10 mouse cellular contexts compared by ENCODE assay signal in the genomic region with DNA sequence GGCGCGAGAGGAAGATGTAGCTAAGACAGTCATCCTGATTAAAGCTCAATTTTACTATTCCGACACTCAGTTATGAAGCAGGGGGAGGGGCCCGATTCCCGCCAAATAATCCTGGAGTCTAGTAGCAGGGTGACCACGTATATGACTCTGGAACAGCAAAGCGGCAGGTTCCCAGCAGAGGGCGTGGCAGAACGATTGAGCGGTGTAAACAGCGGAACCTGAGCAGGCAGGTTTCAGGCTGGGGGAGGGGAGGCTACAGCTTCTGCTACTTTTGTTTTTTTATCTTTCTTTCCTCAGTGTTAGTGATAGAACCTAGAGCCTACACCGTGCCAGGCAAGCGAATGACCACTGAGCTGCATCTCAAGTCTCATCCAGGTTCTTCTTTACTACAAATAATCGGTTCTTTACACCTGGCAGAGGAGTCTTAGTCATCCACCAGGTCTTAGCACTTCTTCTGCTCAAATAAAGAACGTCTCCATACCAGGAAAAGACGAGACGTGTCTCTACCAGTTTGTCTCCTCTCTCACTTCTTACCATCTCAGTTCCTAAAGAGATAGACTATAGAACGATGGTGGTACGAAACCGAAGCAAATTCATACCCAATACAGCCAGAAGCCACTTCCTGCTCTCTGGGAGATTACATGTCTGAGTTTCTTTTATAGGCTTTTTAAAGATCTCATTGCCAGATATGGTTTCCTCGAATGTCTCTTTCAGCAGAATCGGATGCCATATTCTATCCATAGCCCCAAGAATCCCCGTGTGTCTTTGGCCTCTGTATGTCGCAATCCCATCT.
DNase-seq lines count a peak whose midpoint lies in the region; ATAC-seq and TF ChIP-seq lines count a peak whose summit lies in the region.
"Had no signal": no experiment of that assay in that cellular context is flagged by ENCODE, and none has a peak within 500 bp of the region (broad histone marks: within the 10 kb centered on the region; RNA-seq: fewer than 3 reads in every experiment).

No protein-coding gene starts in this region.

- H3K36me3 ChIP-seq in kidney, postnatal 0 days (ENCODE audit: insufficient read depth, low read length): no peaks in the 10 kb centered on the region
- no peaks in the 10 kb centered on the region for H3K36me3 ChIP-seq in midbrain, embryonic 16.5 days (ENCODE audit: control insufficient read depth, insufficient read depth, low read length)
- no peaks in the 10 kb centered on the region for H3K36me3 ChIP-seq in forebrain, embryonic 15.5 days
- H3K36me3 ChIP-seq: embryonic facial prominence, embryonic 13.5 days; lung, embryonic 15.5 days had no signal

- H3K27me3 ChIP-seq in kidney, postnatal 0 days (ENCODE audit: insufficient read depth, low read length): no peaks in the 10 kb centered on the region
- H3K27me3 ChIP-seq in midbrain, embryonic 16.5 days (ENCODE audit: control insufficient read depth, insufficient read depth, low read depth, low read length): no peaks in the 10 kb centered on the region
- no peaks in the 10 kb centered on the region for H3K27me3 ChIP-seq in forebrain, embryonic 15.5 days
- H3K27me3 ChIP-seq: embryonic facial prominence, embryonic 13.5 days; lung, embryonic 15.5 days had no signal

- no peaks in the 10 kb centered on the region for H3K4me1 ChIP-seq in kidney, postnatal 0 days (replicated peaks; ENCODE audit: insufficient read depth, low read length)
- no peaks in the 10 kb centered on the region for H3K4me1 ChIP-seq in midbrain, embryonic 16.5 days (ENCODE audit: control insufficient read depth, insufficient read depth, low read length)
- peaks cover 6% of the 10 kb centered on the region; the same call in 1 of the 2 replicates for H3K4me1 ChIP-seq in forebrain, embryonic 15.5 days
- H3K4me1 ChIP-seq: embryonic facial prominence, embryonic 13.5 days; lung, embryonic 15.5 days had no signal

- WGBS in kidney, postnatal 0 days: 62% methylated on average over 24 of the region's 24 CpGs
- WGBS in midbrain, embryonic 16.5 days: 65% methylated on average over 24 of the region's 24 CpGs
- WGBS in forebrain, embryonic 15.5 days: 66% methylated on average over 24 of the region's 24 CpGs

- DNase-seq in layer of hippocampus, adult 2 months (ENCODE audit: low spot score in 2 of 2): no peak
- DNase-seq in layer of hippocampus, postnatal 14 days (ENCODE audit: low spot score in 2 of 2): no peak
- DNase-seq in T-cell, adult 2 months (ENCODE audit: low spot score): peak; percentile 67
- no peak for DNase-seq in kidney, postnatal 0 days (ENCODE audit: low spot score)
- peak; percentile 66 for DNase-seq in thymus, postnatal 0 days (ENCODE audit: low spot score)
- no peak for DNase-seq in gastrocnemius, postnatal 25 days

- no peak overlapping the region for H3K4me3 ChIP-seq in layer of hippocampus, adult 2 months
- H3K4me3 ChIP-seq in kidney, postnatal 0 days (replicated peaks; ENCODE audit: low read depth, low read length): no peak overlapping the region
- no peak overlapping the region for H3K4me3 ChIP-seq in midbrain, embryonic 16.5 days (ENCODE audit: low read depth, low read length)
- H3K4me3 ChIP-seq in forebrain, embryonic 15.5 days: no peak overlapping the region
- H3K4me3 ChIP-seq: embryonic facial prominence, embryonic 13.5 days; lung, embryonic 15.5 days had no signal

- H3K27ac ChIP-seq in layer of hippocampus, adult 2 months: no peak overlapping the region
- no peak overlapping the region for H3K27ac ChIP-seq in kidney, postnatal 0 days
- H3K27ac ChIP-seq in midbrain, embryonic 16.5 days (ENCODE audit: low read length): no peak overlapping the region
- H3K27ac ChIP-seq in forebrain, embryonic 15.5 days (replicated peaks): no peak overlapping the region
- H3K27ac ChIP-seq: embryonic facial prominence, embryonic 13.5 days; lung, embryonic 15.5 days had no signal

- no peaks in the 10 kb centered on the region for H3K9me3 ChIP-seq in kidney, postnatal 0 days (replicated peaks; ENCODE audit: low read length)
- 0 out of 2 replicates have a peak, but pooled peaks cover 3% of the 10 kb centered on the region for H3K9me3 ChIP-seq in midbrain, embryonic 16.5 days (replicated peaks; ENCODE audit: control insufficient read depth, low read length, poor library complexity, severe bottlenecking)
- no peaks in the 10 kb centered on the region for H3K9me3 ChIP-seq in forebrain, embryonic 15.5 days
- H3K9me3 ChIP-seq: embryonic facial prominence, embryonic 13.5 days; lung, embryonic 15.5 days had no signal

- TF ChIP-seq CTCF in layer of hippocampus, adult 2 months (conservative IDR thresholded peaks at IDR 0.05): peak; percentile 20
- peak; percentile 55 for TF ChIP-seq CTCF in kidney, postnatal 0 days (IDR thresholded peaks at IDR 0.05; ENCODE audit: low read depth)

- no peak overlapping the region for H3K9ac ChIP-seq in kidney, postnatal 0 days (ENCODE audit: low read depth, low read length)
- no peak overlapping the region for H3K9ac ChIP-seq in midbrain, embryonic 16.5 days (ENCODE audit: low read depth, low read length)
- no peak overlapping the region for H3K9ac ChIP-seq in forebrain, embryonic 15.5 days (replicated peaks)
- H3K9ac ChIP-seq: embryonic facial prominence, embryonic 13.5 days; lung, embryonic 15.5 days had no signal

- no peak overlapping the region for H3K4me2 ChIP-seq in kidney, postnatal 0 days (ENCODE audit: low read length)
- H3K4me2 ChIP-seq in midbrain, embryonic 16.5 days (ENCODE audit: low read length): no peak overlapping the region
- no peak overlapping the region for H3K4me2 ChIP-seq in forebrain, embryonic 15.5 days (replicated peaks)
- H3K4me2 ChIP-seq: embryonic facial prominence, embryonic 13.5 days; lung, embryonic 15.5 days had no signal

- no peak for ATAC-seq in kidney, postnatal 0 days (replicated peaks; ENCODE audit: low FRiP score, low read depth)
- no peak for ATAC-seq in midbrain, embryonic 16.5 days
- ATAC-seq in forebrain, embryonic 15.5 days (replicated peaks): no peak

Comparison
In these comparisons a context has a peak if more than half of its experiments do, and no peak if none do; other contexts are left out.
1. DNase-seq: peak in T-cell, adult 2 months (single experiment) and thymus, postnatal 0 days (single experiment); none in layer of hippocampus, adult 2 months (0 of 2), layer of hippocampus, postnatal 14 days (0 of 2), kidney, postnatal 0 days (single experiment) and gastrocnemius, postnatal 25 days (single experiment).